Mouse (Mus musculus) heart, postnatal 0 days (tissue): ENCODE results near the gene Acot11.

Experiments used
- CTCF ChIP-seq: IDR thresholded peaks from 2 replicates; pipeline ENCODE4 v1.5.1; 2016; ENCODE audit warnings: antibody characterized with exemption, control low read depth, low read depth
- EP300 ChIP-seq: IDR thresholded peaks from 2 replicates; pipeline ENCODE4 v1.6.1; 2016; ENCODE audit warnings: antibody characterized with exemption, low read depth

DNA sequence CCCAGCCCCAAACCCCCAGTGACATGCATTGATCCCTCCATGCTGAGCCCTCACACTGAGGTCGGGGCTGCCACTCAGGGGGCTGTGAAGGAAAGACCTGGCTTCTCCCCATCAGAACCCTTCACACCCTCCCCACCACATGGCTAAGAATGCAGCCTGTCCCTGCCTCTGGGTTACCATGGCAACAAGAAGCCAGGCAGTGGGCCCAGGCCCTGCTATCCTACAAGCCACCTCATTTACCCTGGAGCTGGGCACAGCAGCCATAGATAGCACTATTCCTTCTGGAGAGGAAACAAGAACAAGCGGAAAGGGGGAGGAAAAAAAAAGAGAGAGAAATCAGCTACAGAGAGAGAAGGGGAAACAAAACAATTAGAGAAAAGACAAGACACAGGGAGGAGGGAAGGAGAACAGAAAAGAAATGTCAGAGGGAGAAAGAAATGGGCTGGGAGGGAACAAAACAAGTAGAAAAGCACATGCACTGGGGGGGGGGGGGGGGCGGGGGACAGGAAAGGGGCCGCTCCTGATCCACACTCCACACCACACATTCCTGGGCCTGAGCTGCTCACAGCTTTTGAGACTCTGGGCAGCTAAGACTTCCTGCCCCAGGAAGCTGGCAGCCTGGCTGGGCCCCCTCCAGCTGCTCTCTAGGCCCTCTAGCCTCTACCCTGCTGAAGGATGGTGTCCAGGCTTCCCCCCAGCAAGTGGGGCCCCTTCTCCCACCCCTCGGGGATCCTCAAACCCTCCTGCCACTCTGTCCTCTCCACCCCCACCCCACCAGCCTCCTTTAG lies 18.9 kb downstream of the Acot11 start:
- TF ChIP-seq CTCF: no peak
- TF ChIP-seq EP300: no peak
